Mouse (Mus musculus) MEL (cell line): ENCODE measurements around the gene Ankfn1. TPM values are rescaled to one million over a fixed set of nuclear protein-coding genes. Genes with fewer than 3 reads are reported as not detected.

ENCODE experiments used
- DNase-seq: peaks from one replicate; pipeline ENCODE4 v3.0.0; 2011; ENCODE audit warnings: low read depth, low spot score
- H3K27ac ChIP-seq: 2 replicates; pipeline ENCODE4 v1.5.1; 2012; ENCODE audit warnings: low read depth, mild to moderate bottlenecking, control low read depth, low read length, moderate library complexity; ENCODE audit not compliant: control insufficient read depth
- H3K27me3 ChIP-seq, 2 experiments: fragments of 150-350 bp in 1 of 2; sonication (generic) in 1 of 2; 2 replicates each; pipeline ENCODE4 v1.6.1; 2012; ENCODE audit warnings: low read length in 2 of 2, mild to moderate bottlenecking in 2 of 2, improper control_type of control experiment in 1 of 2, moderate library complexity in 1 of 2; ENCODE audit not compliant: insufficient read depth in 2 of 2, control insufficient read depth in 1 of 2
- H3K36me3 ChIP-seq, 2 experiments: 2 replicates each; pipeline ENCODE4 v1.6.1; 2012 to 2014; ENCODE audit warnings: low read length in 2 of 2, improper control_type of control experiment in 1 of 2, inconsistent platforms in 1 of 2, mild to moderate bottlenecking in 1 of 2; ENCODE audit not compliant: insufficient read depth in 2 of 2, control insufficient read depth in 1 of 2
- H3K4me1 ChIP-seq, 2 experiments: fragments of 150-350 bp in 1 of 2; sonication (generic) in 1 of 2; 2 replicates each; pipeline ENCODE4 v1.6.1; 2012; ENCODE audit warnings: low read length in 2 of 2, improper control_type of control experiment in 1 of 2, mild to moderate bottlenecking in 1 of 2; ENCODE audit not compliant: insufficient read depth in 2 of 2, control insufficient read depth in 1 of 2
- H3K4me3 ChIP-seq, 2 experiments: fragments of 150-350 bp in 1 of 2; sonication (generic) in 1 of 2; 2 replicates each; pipeline ENCODE4 v1.5.1; 2012; ENCODE audit warnings: low read depth in 2 of 2, low read length in 2 of 2, mild to moderate bottlenecking in 2 of 2, moderate library complexity in 2 of 2, control low read depth in 1 of 2, improper control_type of control experiment in 1 of 2; ENCODE audit not compliant: control insufficient read depth in 1 of 2, insufficient read depth in 1 of 2
- H3K79me2 ChIP-seq: 2 replicates; pipeline ENCODE4 v1.6.1; 2012; ENCODE audit warnings: mild to moderate bottlenecking, low read length, moderate library complexity; ENCODE audit not compliant: control insufficient read depth, poor library complexity, insufficient read depth
- H3K9ac ChIP-seq: 2 replicates; pipeline ENCODE4 v1.6.1; 2012; ENCODE audit warnings: low read depth, mild to moderate bottlenecking, control low read depth, low read length, moderate library complexity; ENCODE audit not compliant: control insufficient read depth, poor library complexity, severe bottlenecking
- H3K9me3 ChIP-seq: fragments of 150-350 bp; sonication (generic); replicated peaks from 2 replicates; pipeline ENCODE4 v1.6.1; 2012; ENCODE audit warnings: mild to moderate bottlenecking, low read length, improper control_type of control experiment, moderate library complexity; ENCODE audit not compliant: insufficient read depth
- BHLHE40 ChIP-seq: IDR thresholded peaks from 2 replicates; pipeline ENCODE4 v1.6.1; 2012; ENCODE audit warnings: low read depth, mild to moderate bottlenecking, inconsistent platforms, low read length, improper control_type of control experiment, borderline replicate concordance
- CTCF ChIP-seq, 3 experiments: IDR thresholded peaks in 2 of 3; conservative IDR thresholded peaks in 1 of 3; 2 replicates each; pipeline ENCODE4 v1.5.1; 2011 to 2012; ENCODE audit warnings: low read length in 3 of 3, low read depth in 2 of 3, mild to moderate bottlenecking in 2 of 3, improper control_type of control experiment in 1 of 3, inconsistent platforms in 1 of 3, mixed read lengths in 1 of 3, moderate library complexity in 1 of 3; ENCODE audit not compliant: control insufficient read depth in 1 of 3, insufficient read depth in 1 of 3, poor library complexity in 1 of 3, severe bottlenecking in 1 of 3
- E2F4 ChIP-seq: IDR thresholded peaks from 2 replicates; pipeline ENCODE4 v1.6.1; 2011; ENCODE audit warnings: low read depth, low read length, improper control_type of control experiment, borderline replicate concordance
- ETS1 ChIP-seq: IDR thresholded peaks from 2 replicates; pipeline ENCODE4 v1.6.1; 2012; ENCODE audit warnings: low read depth, mild to moderate bottlenecking, inconsistent platforms, low read length, improper control_type of control experiment, moderate library complexity
- GATA1 ChIP-seq: IDR thresholded peaks from 2 replicates; pipeline ENCODE4 v1.6.1; 2011; ENCODE audit warnings: low read depth, low read length, improper control_type of control experiment
- HCFC1 ChIP-seq: IDR thresholded peaks from 2 replicates; pipeline ENCODE4 v1.6.1; 2012; ENCODE audit warnings: low read depth, mild to moderate bottlenecking, inconsistent platforms, low read length, improper control_type of control experiment, moderate library complexity
- MAZ ChIP-seq: IDR thresholded peaks from 2 replicates; pipeline ENCODE4 v1.6.1; 2012; ENCODE audit warnings: low read depth, mild to moderate bottlenecking, inconsistent platforms, low read length, improper control_type of control experiment
- MEF2A ChIP-seq: IDR thresholded peaks from 2 replicates; pipeline ENCODE4 v1.6.1; 2014; ENCODE audit warnings: low read depth, mild to moderate bottlenecking, inconsistent platforms, low read length, improper control_type of control experiment; ENCODE audit not compliant: poor library complexity, insufficient replicate concordance, severe bottlenecking; ENCODE audit errors: extremely low read depth
- MXI1 ChIP-seq: IDR thresholded peaks from 2 replicates; pipeline ENCODE4 v1.6.1; 2011; ENCODE audit warnings: mild to moderate bottlenecking, low read depth, low read length, improper control_type of control experiment
- MYB ChIP-seq: IDR thresholded peaks from 2 replicates; pipeline ENCODE4 v1.6.1; 2011; ENCODE audit warnings: mild to moderate bottlenecking, low read depth, low read length, improper control_type of control experiment
- NELFE ChIP-seq: IDR thresholded peaks from 2 replicates; pipeline ENCODE4 v1.6.1; 2011; ENCODE audit warnings: low read depth, low read length, improper control_type of control experiment
- NRF1 ChIP-seq: IDR thresholded peaks from 2 replicates; pipeline ENCODE4 v1.6.1; 2014; ENCODE audit warnings: low read depth, mild to moderate bottlenecking, inconsistent platforms, low read length, improper control_type of control experiment, moderate library complexity; ENCODE audit not compliant: poor library complexity, insufficient read depth, severe bottlenecking
- POLR2A ChIP-seq, 2 experiments: IDR thresholded peaks; 2 replicates each; pipeline ENCODE4 v1.6.1; 2011 to 2012; ENCODE audit warnings: low read length in 2 of 2, mild to moderate bottlenecking in 2 of 2, control low read depth in 1 of 2, improper control_type of control experiment in 1 of 2, low read depth in 1 of 2, moderate library complexity in 1 of 2; ENCODE audit not compliant: control insufficient read depth in 1 of 2, insufficient read depth in 1 of 2, poor library complexity in 1 of 2
- POLR2AphosphoS2 ChIP-seq: IDR thresholded peaks from 2 replicates; pipeline ENCODE4 v1.6.1; 2011; ENCODE audit warnings: low read length, improper control_type of control experiment
- POLR2AphosphoS5 ChIP-seq: IDR thresholded peaks from 2 replicates; pipeline ENCODE4 v1.6.1; 2012; ENCODE audit warnings: low read depth, borderline replicate concordance, mild to moderate bottlenecking, inconsistent platforms, low read length, moderate library complexity, mixed read lengths
- RAD21 ChIP-seq: IDR thresholded peaks from 2 replicates; pipeline ENCODE4 v1.6.1; 2011; ENCODE audit warnings: mild to moderate bottlenecking, low read depth, low read length, improper control_type of control experiment
- RCOR1 ChIP-seq: IDR thresholded peaks from 2 replicates; pipeline ENCODE4 v1.6.1; 2012; ENCODE audit warnings: low read depth, mild to moderate bottlenecking, inconsistent platforms, low read length, improper control_type of control experiment
- TAL1 ChIP-seq: IDR thresholded peaks from 2 replicates; pipeline ENCODE4 v1.6.1; 2012; ENCODE audit warnings: mild to moderate bottlenecking, inconsistent platforms, low read length, moderate library complexity, mixed read lengths
- TCF12 ChIP-seq: IDR thresholded peaks from 2 replicates; pipeline ENCODE4 v1.6.1; 2014; ENCODE audit warnings: low read depth, mild to moderate bottlenecking, inconsistent platforms, low read length, improper control_type of control experiment, moderate library complexity
- USF1 ChIP-seq: IDR thresholded peaks from 2 replicates; pipeline ENCODE4 v1.6.1; 2014; ENCODE audit warnings: low read depth, mild to moderate bottlenecking, inconsistent platforms, low read length, improper control_type of control experiment, moderate library complexity
- USF2 ChIP-seq, 2 experiments: IDR thresholded peaks; 2 replicates each; pipeline ENCODE4 v1.6.1; 2011 to 2012; ENCODE audit warnings: improper control_type of control experiment in 2 of 2, low read length in 2 of 2, borderline replicate concordance in 1 of 2, inconsistent platforms in 1 of 2, low read depth in 1 of 2, mild to moderate bottlenecking in 1 of 2; ENCODE audit not compliant: insufficient read depth in 1 of 2
- ZC3H11A ChIP-seq: IDR thresholded peaks from 2 replicates; pipeline ENCODE4 v1.6.1; 2012; ENCODE audit warnings: low read depth, mild to moderate bottlenecking, inconsistent platforms, low read length, improper control_type of control experiment
- ZKSCAN1 ChIP-seq: IDR thresholded peaks from 2 replicates; pipeline ENCODE4 v1.6.1; 2012; ENCODE audit warnings: low read depth, mild to moderate bottlenecking, inconsistent platforms, low read length, improper control_type of control experiment, moderate library complexity
- ZMIZ1 ChIP-seq: IDR thresholded peaks from 2 replicates; pipeline ENCODE4 v1.6.1; 2012; ENCODE audit warnings: low read depth, mild to moderate bottlenecking, inconsistent platforms, low read length, improper control_type of control experiment, moderate library complexity
- ZNF384 ChIP-seq: IDR thresholded peaks from 2 replicates; pipeline ENCODE4 v1.6.1; 2012; ENCODE audit warnings: low read depth, mild to moderate bottlenecking, inconsistent platforms, low read length, improper control_type of control experiment
- polyA plus RNA-seq, 2 experiments: library from polyadenylated mRNA; stranded (reverse) in 1 of 2; unstranded in 1 of 2; fragments of >175 nt in 1 of 2; fragments of >200 nt in 1 of 2; gene quantifications; 2 replicates each; pipeline versions ENCODE4 v1.2.1 to v1.2.4; 2012; ENCODE audit warnings: low replicate concordance in 2 of 2, low read depth in 1 of 2; ENCODE audit not compliant: insufficient read length in 2 of 2, insufficient read depth in 1 of 2, missing spikeins in 1 of 2
- total RNA-seq: library from RNA; depleted of rRNA; stranded (reverse); fragments of 300-350 nt; gene quantifications from 2 replicates; pipeline ENCODE4 v1.2.3, GENCODE M21; 2012; rRNA removed

The Ankfn1 gene
- total RNA-seq (not detected in 2 replicates), polyA plus RNA-seq (not detected)

DNA sequence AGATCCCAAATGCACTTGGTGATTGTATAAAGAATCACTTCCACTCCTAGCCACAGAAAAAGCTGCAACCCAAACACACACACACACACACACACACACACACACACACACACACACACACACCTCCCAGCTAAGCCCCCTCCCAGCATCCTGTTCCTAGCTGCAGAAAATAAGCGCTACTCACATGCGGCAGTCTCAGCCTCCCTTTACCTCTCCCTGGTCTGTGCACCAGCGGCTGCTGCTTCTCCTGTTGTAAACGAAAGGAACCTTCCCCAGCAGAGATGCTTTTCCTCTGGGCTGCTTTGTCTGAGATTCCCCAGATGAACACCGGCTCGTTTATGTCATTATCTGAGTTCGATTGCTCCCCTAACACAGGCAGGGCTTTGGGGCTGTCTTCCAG, at the start of gene Ankfn1:
Gene Ankfn1 (minus strand): TSS at position 223 of the 400 bp plus-strand sequence.
- Histone ChIP-seq H3K9ac (no peak within 1 kb of the TSS), H3K27ac (no peak within 1 kb of the TSS), H3K4me1 (no peaks in the 10 kb centered on the region), H3K4me3 (no peak within 1 kb of the TSS), H3K36me3 (no peaks in the 10 kb centered on the region), H3K9me3 (no peaks in the 10 kb centered on the region), H3K79me2 (no peaks in the 10 kb centered on the region), H3K27me3 (no peaks in the 10 kb centered on the region)
- TF ChIP-seq MAZ: no peak
- TF ChIP-seq USF1: no peak
- TF ChIP-seq POLR2AphosphoS2: no peak
- no peak for TF ChIP-seq MXI1
- no peak for TF ChIP-seq RAD21
- TF ChIP-seq TCF12: no peak
- TF ChIP-seq POLR2A (IDR thresholded peaks at IDR 0.05; ENCODE audit: control insufficient read depth in 1 of 2, insufficient read depth in 1 of 2, low read depth in 1 of 2, low read length in 2 of 2, poor library complexity in 1 of 2): no peak
- TF ChIP-seq RCOR1: no peak
- TF ChIP-seq HCFC1: no peak
- TF ChIP-seq CTCF (IDR thresholded peaks at IDR 0.05 in 2 of 3, conservative IDR thresholded peaks at IDR 0.05 in 1 of 3; ENCODE audit: control insufficient read depth in 1 of 3, insufficient read depth in 1 of 3, low read depth in 2 of 3, low read length in 3 of 3, poor library complexity in 1 of 3, severe bottlenecking in 1 of 3): no peak
- no peak for TF ChIP-seq ZC3H11A
- no peak for TF ChIP-seq ZMIZ1
- TF ChIP-seq ETS1: no peak
- no peak for TF ChIP-seq MEF2A
- no peak for TF ChIP-seq E2F4
- no peak for TF ChIP-seq ZNF384
- no peak for DNase-seq

DNA sequence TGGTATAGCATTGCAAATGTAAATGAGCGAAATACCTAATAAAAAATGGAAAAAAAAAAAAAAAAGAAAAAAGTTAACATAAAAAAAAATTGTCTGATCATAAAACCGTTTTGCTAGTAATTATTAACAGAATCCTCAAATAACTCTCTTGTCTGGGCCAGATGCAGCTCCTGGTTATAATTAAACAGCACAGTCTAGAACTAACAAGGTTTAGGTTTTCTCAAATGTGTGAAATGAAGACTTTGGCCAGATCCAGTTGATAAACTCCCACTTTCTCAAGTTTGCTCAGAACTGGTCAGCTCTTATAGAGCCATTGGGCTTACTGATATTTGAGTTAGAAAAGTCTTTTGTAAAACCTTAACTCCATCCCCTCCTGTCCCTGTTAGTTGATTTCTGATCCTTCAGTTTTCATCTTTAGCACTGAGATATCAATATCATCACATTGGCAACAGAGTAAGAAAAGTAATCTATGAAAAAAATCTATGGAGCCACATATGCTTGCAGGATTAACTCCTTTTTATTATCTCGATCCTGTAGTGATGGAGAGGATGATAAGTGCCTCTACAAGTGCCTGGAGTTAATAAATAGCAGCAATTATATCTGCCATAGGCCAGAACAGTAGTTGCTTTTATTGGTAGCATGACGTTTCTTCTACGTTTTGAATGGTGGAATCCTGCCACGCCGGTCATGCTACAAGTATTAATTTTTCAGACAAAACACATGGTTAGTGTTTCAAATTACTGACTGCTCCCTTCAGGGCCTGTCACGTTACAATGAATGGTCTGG, 46.4 kb upstream of the Ankfn1 start:
- Histone ChIP-seq H3K27ac (no peak overlapping the region), H3K4me3 (no peak overlapping the region), H3K4me1 (no peaks in the 10 kb centered on the region), H3K9ac (no peak overlapping the region), H3K27me3 (no peaks in the 10 kb centered on the region; a peak in 2 of 4 replicates), H3K79me2 (no peaks in the 10 kb centered on the region), H3K36me3 (no peaks in the 10 kb centered on the region), H3K9me3 (no peaks in the 10 kb centered on the region)
- no peak for DNase-seq
- TF ChIP-seq POLR2AphosphoS5: no peak
- no peak for TF ChIP-seq USF2 (IDR thresholded peaks at IDR 0.05; ENCODE audit: borderline replicate concordance in 1 of 2, insufficient read depth in 1 of 2, low read depth in 1 of 2, low read length in 2 of 2)
- no peak for TF ChIP-seq BHLHE40
- TF ChIP-seq GATA1: no peak
- no peak for TF ChIP-seq MEF2A
- no peak for TF ChIP-seq ZNF384
- no peak for TF ChIP-seq NELFE
- TF ChIP-seq HCFC1: no peak
- TF ChIP-seq TAL1: no peak
- TF ChIP-seq MYB: no peak
- TF ChIP-seq TCF12: no peak
- TF ChIP-seq ZKSCAN1: no peak
- no peak for TF ChIP-seq E2F4
- TF ChIP-seq NRF1: no peak
- no peak for TF ChIP-seq ETS1
